Mouse (Mus musculus): ENCODE results near the gene Slc22a22. TPM values are rescaled to one million over a fixed set of nuclear protein-coding genes. Genes with fewer than 3 reads are reported as not detected.

Slc22a22 gene
- total and polyA plus RNA-seq, 2 experiments, result not detected

GRCm38 (mm10) chr15:57465996-57466395, 11.4 kb downstream of the Slc22a22 start:
- H3K79me2 ChIP-seq (ENCODE audit: control insufficient read depth, insufficient read depth, low read length), result no peaks in the 10 kb centered on the region
- H3K4me1 ChIP-seq (ENCODE audit: control insufficient read depth, insufficient read depth, low read length), result peaks cover 19% of the 10 kb centered on the region
- H3K27ac ChIP-seq (replicated peaks; ENCODE audit: insufficient read depth, low read depth, low read length), result peak overlapping the region; percentile 76
- H3K4me3 ChIP-seq (ENCODE audit: insufficient read depth, low read depth, low read length), result no peak overlapping the region
- H3K27me3 ChIP-seq (ENCODE audit: control insufficient read depth, insufficient read depth, low read length), result no peaks in the 10 kb centered on the region
- no peak overlapping the region for H3K9ac ChIP-seq (ENCODE audit: low read depth, low read length)
- H3K36me3 ChIP-seq (ENCODE audit: control insufficient read depth, insufficient read depth, low read length), result no peaks in the 10 kb centered on the region
- peak; percentile 95 for DNase-seq (ENCODE audit: extremely low read depth, low read depth, low spot score)
- TF ChIP-seq POLR2A (IDR thresholded peaks at IDR 0.05; ENCODE audit: extremely low read depth, insufficient read depth, low read length) (no peak), CTCF (IDR thresholded peaks at IDR 0.05; ENCODE audit: low read depth, low read length) (no peak)

- Histone ChIP-seq H3K79me2 (ENCODE audit: control insufficient read depth, insufficient read depth, low read length) (no peaks in the 10 kb centered on the region), H3K27ac (replicated peaks; ENCODE audit: insufficient read depth, low read depth, low read length) (peak overlapping the region; percentile 76), H3K4me3 (ENCODE audit: insufficient read depth, low read depth, low read length) (no peak overlapping the region), H3K36me3 (ENCODE audit: control insufficient read depth, insufficient read depth, low read length) (no peaks in the 10 kb centered on the region), H3K9ac (ENCODE audit: low read depth, low read length) (no peak overlapping the region), H3K4me1 (ENCODE audit: control insufficient read depth, insufficient read depth, low read length) (peaks cover 19% of the 10 kb centered on the region), H3K27me3 (ENCODE audit: control insufficient read depth, insufficient read depth, low read length) (no peaks in the 10 kb centered on the region)
- peak; percentile 91 for DNase-seq (ENCODE audit: extremely low read depth, low read depth, low spot score)
- 35% methylated on average over 6 of the region's 6 CpGs for WGBS
- TF ChIP-seq CTCF (IDR thresholded peaks at IDR 0.05; ENCODE audit: low read depth, low read length), result no peak
- no peak for TF ChIP-seq POLR2A (IDR thresholded peaks at IDR 0.05; ENCODE audit: extremely low read depth, insufficient read depth, low read length)
Observed at GRCm38 (mm10) chr15:57465061-57465460, 12.4 kb downstream of the Slc22a22 start.

- 0 out of 2 replicates have a peak overlapping the region, but pooled peaks have one; percentile 41 for H3K27ac ChIP-seq (replicated peaks; ENCODE audit: insufficient read depth, low read depth, low read length)
- no peak overlapping the region for H3K9ac ChIP-seq (ENCODE audit: low read depth, low read length)
- H3K4me1 ChIP-seq (ENCODE audit: control insufficient read depth, insufficient read depth, low read length), result peaks cover 19% of the 10 kb centered on the region
- H3K4me3 ChIP-seq (ENCODE audit: insufficient read depth, low read depth, low read length), result no peak overlapping the region
- no peak for DNase-seq (ENCODE audit: extremely low read depth, low read depth, low spot score)
- no peaks in the 10 kb centered on the region for H3K36me3 ChIP-seq (ENCODE audit: control insufficient read depth, insufficient read depth, low read length)
- no peaks in the 10 kb centered on the region for H3K79me2 ChIP-seq (ENCODE audit: control insufficient read depth, insufficient read depth, low read length)
- WGBS, result 91% methylated on average over 11 of the region's 11 CpGs
- H3K27me3 ChIP-seq (ENCODE audit: control insufficient read depth, insufficient read depth, low read length), result no peaks in the 10 kb centered on the region
- TF ChIP-seq CTCF (IDR thresholded peaks at IDR 0.05; ENCODE audit: low read depth, low read length) (no peak), POLR2A (IDR thresholded peaks at IDR 0.05; ENCODE audit: extremely low read depth, insufficient read depth, low read length) (no peak)
Observed at GRCm38 (mm10) chr15:57464066-57464465, 13.4 kb downstream of the Slc22a22 start.

- Histone ChIP-seq H3K4me3 (ENCODE audit: insufficient read depth, low read depth, low read length) (no peak overlapping the region), H3K27ac (replicated peaks; ENCODE audit: insufficient read depth, low read depth, low read length) (no peak overlapping the region), H3K9ac (ENCODE audit: low read depth, low read length) (no peak overlapping the region), H3K36me3 (ENCODE audit: control insufficient read depth, insufficient read depth, low read length) (no peaks in the 10 kb centered on the region), H3K27me3 (ENCODE audit: control insufficient read depth, insufficient read depth, low read length) (no peaks in the 10 kb centered on the region), H3K79me2 (ENCODE audit: control insufficient read depth, insufficient read depth, low read length) (no peaks in the 10 kb centered on the region), H3K4me1 (ENCODE audit: control insufficient read depth, insufficient read depth, low read length) (peaks cover 12% of the 10 kb centered on the region; the same call in 1 of the 2 replicates)
- TF ChIP-seq CTCF (IDR thresholded peaks at IDR 0.05; ENCODE audit: low read depth, low read length) (no peak), POLR2A (IDR thresholded peaks at IDR 0.05; ENCODE audit: extremely low read depth, insufficient read depth, low read length) (no peak)
- WGBS, result 36% methylated on average over 1 of the region's 1 CpGs
- DNase-seq (ENCODE audit: extremely low read depth, low read depth, low spot score), result peak; percentile 4
Observed at GRCm38 (mm10) chr15:57461284-57461683, 16.1 kb downstream of the Slc22a22 start.

GRCm38 (mm10) chr15:57457374-57457773, 20.1 kb downstream of the Slc22a22 start:
- H3K9ac ChIP-seq (ENCODE audit: low read depth, low read length), result no peak overlapping the region
- no peaks in the 10 kb centered on the region for H3K79me2 ChIP-seq (ENCODE audit: control insufficient read depth, insufficient read depth, low read length)
- no peaks in the 10 kb centered on the region for H3K27me3 ChIP-seq (ENCODE audit: control insufficient read depth, insufficient read depth, low read length)
- DNase-seq (ENCODE audit: extremely low read depth, low read depth, low spot score), result no peak
- TF ChIP-seq POLR2A (IDR thresholded peaks at IDR 0.05; ENCODE audit: extremely low read depth, insufficient read depth, low read length), result no peak
- TF ChIP-seq CTCF (IDR thresholded peaks at IDR 0.05; ENCODE audit: low read depth, low read length), result no peak
- no peaks in the 10 kb centered on the region for H3K4me1 ChIP-seq (ENCODE audit: control insufficient read depth, insufficient read depth, low read length)
- 70% methylated on average over 2 of the region's 2 CpGs for WGBS
- H3K27ac ChIP-seq (replicated peaks; ENCODE audit: insufficient read depth, low read depth, low read length), result no peak overlapping the region
- no peak overlapping the region for H3K4me3 ChIP-seq (ENCODE audit: insufficient read depth, low read depth, low read length)
- no peaks in the 10 kb centered on the region for H3K36me3 ChIP-seq (ENCODE audit: control insufficient read depth, insufficient read depth, low read length)

- H3K4me3 ChIP-seq (ENCODE audit: insufficient read depth, low read depth, low read length), result no peak overlapping the region
- no peaks in the 10 kb centered on the region for H3K36me3 ChIP-seq (ENCODE audit: control insufficient read depth, insufficient read depth, low read length)
- H3K9ac ChIP-seq (ENCODE audit: low read depth, low read length), result no peak overlapping the region
- no peak for TF ChIP-seq POLR2A (IDR thresholded peaks at IDR 0.05; ENCODE audit: extremely low read depth, insufficient read depth, low read length)
- TF ChIP-seq CTCF (IDR thresholded peaks at IDR 0.05; ENCODE audit: low read depth, low read length), result no peak
- H3K79me2 ChIP-seq (ENCODE audit: control insufficient read depth, insufficient read depth, low read length), result no peaks in the 10 kb centered on the region
- H3K4me1 ChIP-seq (ENCODE audit: control insufficient read depth, insufficient read depth, low read length), result no peaks in the 10 kb centered on the region
- WGBS, result 83% methylated on average over 2 of the region's 2 CpGs
- no peak for DNase-seq (ENCODE audit: extremely low read depth, low read depth, low spot score)
- H3K27me3 ChIP-seq (ENCODE audit: control insufficient read depth, insufficient read depth, low read length), result no peaks in the 10 kb centered on the region
- H3K27ac ChIP-seq (replicated peaks; ENCODE audit: insufficient read depth, low read depth, low read length), result no peak overlapping the region
Observed at GRCm38 (mm10) chr15:57434710-57435404, 42.6 kb downstream of the Slc22a22 start.
